Mouse (Mus musculus) small intestine, adult 2 months (tissue): ENCODE data around the gene Gm9970. TPM values are rescaled to one million over a fixed set of nuclear protein-coding genes. Genes with fewer than 3 reads are reported as not detected.

ENCODE experiments used
- H3K27ac ChIP-seq: fragments of 200-500 bp; 2 replicates; pipeline ENCODE4 v1.5.1; 2012; ENCODE audit warnings: low read depth, low read length, control low read depth, inconsistent platforms; ENCODE audit not compliant: insufficient read depth
- H3K27me3 ChIP-seq: fragments of 200-500 bp; 2 replicates; pipeline ENCODE4 v1.6.1; 2012; ENCODE audit warnings: mild to moderate bottlenecking, moderate library complexity, low read length, inconsistent platforms; ENCODE audit not compliant: control insufficient read depth, insufficient read depth
- H3K36me3 ChIP-seq: fragments of 200-500 bp; 2 replicates; pipeline ENCODE4 v1.6.1; 2012; ENCODE audit warnings: mild to moderate bottlenecking, low read length, control low read depth, inconsistent platforms; ENCODE audit not compliant: control insufficient read depth, insufficient read depth
- H3K4me1 ChIP-seq: fragments of 200-500 bp; 2 replicates; pipeline ENCODE4 v1.6.1; 2012; ENCODE audit warnings: low read length, inconsistent platforms, mixed read lengths; ENCODE audit not compliant: control insufficient read depth, insufficient read depth, insufficient read length
- H3K4me3 ChIP-seq: fragments of 200-500 bp; 2 replicates; pipeline ENCODE4 v1.5.1; 2012; ENCODE audit warnings: low read depth, mild to moderate bottlenecking, control low read depth, inconsistent platforms, low read length, moderate library complexity
- CTCF ChIP-seq: fragments of 200-500 bp; IDR thresholded peaks from 2 replicates; pipeline ENCODE4 v1.5.1; 2012; ENCODE audit warnings: low read depth, mild to moderate bottlenecking, control low read depth, inconsistent platforms, low read length, moderate library complexity, mixed read lengths; ENCODE audit not compliant: insufficient replicate concordance, insufficient read length; ENCODE audit errors: extremely low read depth
- POLR2A ChIP-seq: fragments of 200-500 bp; IDR thresholded peaks from 2 replicates; pipeline ENCODE4 v1.6.1; 2012; ENCODE audit warnings: low read depth, mild to moderate bottlenecking, control low read depth, inconsistent platforms, low read length, moderate library complexity
- WGBS: fragments of 180-500 bp; shearing (Covaris S2); methylation state at CpG from one replicate; pipeline ENCODE4 v1.1.7; 2018; 5-methylcytosine and 5-hydroxymethylcytosine counted together
- polyA plus RNA-seq: library from polyadenylated mRNA; depleted of rRNA; stranded (reverse); fragments of >200 nt; gene quantifications from 2 replicates; pipeline ENCODE4 v1.2.3, GENCODE M21; 2012; rRNA removed

The Gm9970 gene
- polyA plus RNA-seq = 0.82 TPM in 1 of 2 replicates, not detected in the other

DNA sequence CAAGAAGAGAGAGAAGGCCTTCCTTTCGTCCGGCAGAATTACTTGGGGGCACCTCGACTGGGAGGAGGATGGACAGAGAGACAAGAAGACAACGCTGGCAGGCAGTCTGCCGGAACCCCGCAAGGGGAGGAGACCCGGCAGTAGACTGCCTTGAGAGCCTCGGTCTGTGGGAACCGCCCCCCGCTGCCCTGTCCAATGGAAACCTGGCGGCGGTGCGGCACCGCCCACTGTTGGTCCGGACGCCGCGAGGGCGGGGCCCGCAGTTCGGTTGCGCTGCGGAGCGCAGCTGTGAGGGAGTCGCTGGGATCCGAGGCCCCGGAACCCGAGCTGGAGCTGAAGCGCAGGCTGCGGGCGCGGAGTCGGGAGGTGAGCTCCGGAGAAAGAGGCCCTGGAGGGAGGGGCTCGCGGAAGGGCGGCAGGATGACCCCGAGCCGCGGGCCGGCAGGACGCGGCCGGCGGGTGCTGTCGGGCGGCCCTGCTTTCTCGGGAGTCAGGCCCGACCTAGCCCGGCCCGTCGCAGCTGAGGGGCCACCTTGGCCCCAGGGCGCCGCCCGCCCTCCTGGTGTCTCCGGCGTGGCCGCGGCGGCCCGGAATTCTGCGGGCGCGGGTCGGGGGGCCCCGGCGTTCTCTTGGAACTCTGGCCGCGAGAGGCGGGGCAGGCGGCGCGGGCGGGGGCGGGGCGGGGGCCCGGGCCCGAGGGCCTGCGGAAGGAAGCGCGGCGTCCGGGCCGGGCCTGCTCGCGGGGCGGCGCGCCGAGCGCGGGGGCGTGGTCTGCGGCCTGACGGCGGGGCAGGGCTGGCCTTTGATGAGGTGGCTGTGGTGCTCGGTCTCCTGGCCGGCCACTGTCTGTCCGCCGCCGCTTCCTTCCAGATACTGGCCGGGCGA, at the start of gene Gm9970, which contains the start of gene Nrbp1:
TSS of gene Gm9970 (minus strand) at position 596 of the 885 bp plus-strand sequence.
TSS of gene Nrbp1 (plus strand) at position 228 of the 885 bp plus-strand sequence.
- under 1% methylated on average over 96 of the region's 103 CpGs for WGBS
- no peaks in the 10 kb centered on the region for H3K4me1 ChIP-seq
- peak within 1 kb of the TSS; percentile 90 for H3K27ac ChIP-seq
- H3K36me3 ChIP-seq = peaks cover 18% of the 10 kb centered on the region
- no peak for TF ChIP-seq CTCF
- peak; percentile 95 for TF ChIP-seq POLR2A
- peak within 1 kb of the TSS; percentile 80 for H3K4me3 ChIP-seq
- no peaks in the 10 kb centered on the region for H3K27me3 ChIP-seq

- WGBS = 49% methylated on average over 3 of the region's 3 CpGs
- Histone ChIP-seq H3K27me3 (no peaks in the 10 kb centered on the region), H3K4me3 (no peak overlapping the region), H3K27ac (no peak overlapping the region), H3K4me1 (peaks cover 2% of the 10 kb centered on the region; the same call in 1 of the 2 replicates), H3K36me3 (peaks cover 3% of the 10 kb centered on the region; the same call in 1 of the 2 replicates)
- TF ChIP-seq POLR2A (no peak), CTCF (no peak)
These were observed 48.7 kb upstream of the Gm9970 start for GRCm38 (mm10) chr5:31289626-31290230.

GRCm38 (mm10) chr5:31288655-31289054, 47.6 kb upstream of the Gm9970 start:
- H3K4me1 ChIP-seq = peaks cover 2% of the 10 kb centered on the region; the same call in 1 of the 2 replicates
- peak overlapping the region; percentile 51; the same call in 1 of the 2 replicates for H3K27ac ChIP-seq
- peaks cover 3% of the 10 kb centered on the region; the same call in 1 of the 2 replicates for H3K36me3 ChIP-seq
- no peaks in the 10 kb centered on the region for H3K27me3 ChIP-seq
- WGBS = 68% methylated on average over 3 of the region's 3 CpGs
- TF ChIP-seq CTCF = no peak
- no peak for TF ChIP-seq POLR2A
- no peak overlapping the region for H3K4me3 ChIP-seq

DNA sequence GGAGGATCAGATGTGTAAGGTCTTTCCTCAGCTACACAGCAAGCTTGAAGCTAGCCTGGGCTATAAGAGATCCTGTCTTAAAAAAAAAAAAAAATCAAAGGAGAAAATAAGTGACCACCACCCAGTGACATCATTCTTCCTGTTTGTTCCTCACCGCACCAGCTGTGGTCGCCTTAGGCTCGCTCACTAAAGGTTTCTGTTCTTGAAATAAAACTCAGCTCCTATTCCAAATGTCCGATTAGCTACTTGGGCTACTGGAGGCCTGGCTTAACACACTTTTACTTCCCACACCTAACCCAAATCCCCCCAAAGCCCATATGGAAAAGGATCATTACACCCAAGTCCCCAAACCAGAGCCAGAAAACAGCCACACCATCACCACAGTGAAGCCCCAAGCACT, 47.2 kb upstream of the Gm9970 start:
- H3K4me1 ChIP-seq = peaks cover 2% of the 10 kb centered on the region; the same call in 1 of the 2 replicates
- H3K27ac ChIP-seq = peak overlapping the region; percentile 51; the same call in 1 of the 2 replicates
- 79% methylated on average over 4 of the region's 4 CpGs for WGBS
- H3K4me3 ChIP-seq = no peak overlapping the region
- H3K27me3 ChIP-seq = no peaks in the 10 kb centered on the region
- TF ChIP-seq CTCF (no peak), POLR2A (no peak)
- H3K36me3 ChIP-seq = peaks cover 6% of the 10 kb centered on the region; the same call in 1 of the 2 replicates

DNA sequence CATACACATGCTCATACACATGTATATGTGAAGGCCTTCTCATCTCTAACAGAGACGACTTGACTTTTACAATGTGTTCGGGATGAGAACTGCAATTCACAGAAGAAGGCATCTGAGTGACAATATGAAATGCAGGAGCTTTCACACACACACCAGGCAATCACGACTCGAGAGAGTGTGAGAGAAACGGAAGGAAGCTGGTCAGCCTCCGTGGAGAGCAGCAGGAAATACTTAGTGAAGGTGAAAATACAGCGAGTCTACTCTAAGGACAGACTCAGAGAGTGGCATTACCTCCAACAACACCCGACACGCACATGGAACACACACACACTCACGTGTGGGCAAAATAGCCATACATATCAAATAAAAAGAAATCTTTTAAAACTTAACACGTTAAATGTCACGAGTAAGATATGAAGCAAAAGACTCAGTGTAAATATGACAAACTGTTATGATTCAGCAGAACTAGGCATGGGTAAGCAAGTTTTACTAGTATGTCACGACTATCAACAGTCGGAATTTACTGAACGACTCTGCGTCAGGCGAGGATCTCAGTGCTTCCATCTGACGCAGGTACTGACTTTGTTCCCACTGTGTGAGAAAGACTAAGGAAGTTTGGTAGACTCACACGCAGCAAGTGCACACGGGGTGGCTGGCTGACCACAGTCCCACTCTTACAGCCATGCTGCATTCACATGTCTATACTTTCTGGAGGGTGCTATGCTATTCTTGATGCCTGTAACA, 38.4 kb upstream of the Gm9970 start:
- no peaks in the 10 kb centered on the region for H3K4me1 ChIP-seq
- peaks cover 6% of the 10 kb centered on the region for H3K36me3 ChIP-seq
- 83% methylated on average over 20 of the region's 20 CpGs for WGBS
- H3K4me3 ChIP-seq = no peak overlapping the region
- TF ChIP-seq POLR2A (no peak), CTCF (no peak)
- H3K27me3 ChIP-seq = no peaks in the 10 kb centered on the region
- no peak overlapping the region for H3K27ac ChIP-seq

GRCm38 (mm10) chr5:31273018-31273417, 32.0 kb upstream of the Gm9970 start:
- no peaks in the 10 kb centered on the region for H3K4me1 ChIP-seq
- H3K27me3 ChIP-seq = no peaks in the 10 kb centered on the region
- H3K4me3 ChIP-seq = no peak overlapping the region
- H3K27ac ChIP-seq = no peak overlapping the region
- 90% methylated on average over 6 of the region's 6 CpGs for WGBS
- H3K36me3 ChIP-seq = peaks cover 5% of the 10 kb centered on the region
- no peak for TF ChIP-seq POLR2A
- TF ChIP-seq CTCF = no peak
